Mouse (Mus musculus) adrenal gland, postnatal 36 days (tissue): ENCODE results near the gene Rhbg. TPM values are rescaled to one million over a fixed set of nuclear protein-coding genes. Genes with fewer than 3 reads are reported as not detected.
A peak's percentile ranks its signal among the peaks of the same experiment; 100 is the strongest.

Experiments used
- DNase-seq, 2 experiments: peaks; one replicate each; pipeline ENCODE4 v3.0.0; 2021; ENCODE audit warnings: mixed read lengths in 1 of 2
- total RNA-seq, 2 experiments: library from RNA; stranded (reverse); gene quantifications; 2 replicates each; pipeline ENCODE4 v1.2.3; 2021

Gene Rhbg
- total RNA-seq, 2 experiments from 2014 or later: 5.5 to 7.9 TPM

DNA sequence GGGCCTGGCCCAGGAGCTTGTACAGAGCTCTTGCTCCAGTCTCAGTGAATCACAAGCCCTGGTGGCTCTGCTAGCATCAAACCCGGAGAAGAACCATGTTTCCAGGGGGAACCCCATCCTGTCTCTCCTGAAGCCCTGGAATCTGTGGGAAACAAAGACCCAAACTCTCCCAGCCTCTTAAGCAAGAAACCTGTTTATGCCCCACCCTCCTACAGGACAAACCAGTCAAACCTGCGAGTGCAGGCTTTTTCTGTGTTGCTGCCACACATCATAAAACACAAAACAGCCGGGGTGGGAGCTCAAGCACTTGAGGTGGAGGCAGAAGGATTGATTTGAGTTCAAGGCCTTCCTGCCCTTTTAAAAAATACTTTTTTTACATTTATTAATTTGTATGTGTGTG is 7.8 kb upstream of the Rhbg start:
- DNase-seq: no peak

- no peak for DNase-seq
These were observed 1.9 kb upstream of the Rhbg start for GRCm38 (mm10) chr3:88256382-88256781.

DNA sequence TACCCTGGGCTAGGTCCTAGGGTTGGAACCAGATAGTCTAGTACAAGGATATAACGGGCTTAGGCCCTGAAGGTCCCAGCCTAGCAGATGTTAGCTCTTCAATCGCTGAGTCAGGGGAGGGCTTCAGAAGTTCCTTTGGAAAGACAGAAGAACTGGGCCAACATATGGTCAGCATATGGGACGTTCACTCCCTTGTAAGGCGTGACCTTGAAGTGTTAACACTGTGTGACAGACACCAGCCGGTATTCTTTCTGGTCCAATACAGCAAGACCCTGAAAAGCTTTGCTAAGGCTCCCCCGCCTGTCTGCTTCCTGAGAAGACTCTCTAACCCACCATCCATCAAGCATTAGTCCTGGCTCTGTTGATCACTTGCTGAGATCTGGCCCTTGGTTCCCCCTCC is 1.4 kb upstream of the Rhbg start:
- DNase-seq: no peak

- DNase-seq: no peak
These were observed 1.8 kb downstream of the Rhbg start for GRCm38 (mm10) chr3:88252739-88253138.

GRCm38 (mm10) chr3:88248406-88248805 is 6.1 kb downstream of the Rhbg start:
- DNase-seq: no peak

DNA sequence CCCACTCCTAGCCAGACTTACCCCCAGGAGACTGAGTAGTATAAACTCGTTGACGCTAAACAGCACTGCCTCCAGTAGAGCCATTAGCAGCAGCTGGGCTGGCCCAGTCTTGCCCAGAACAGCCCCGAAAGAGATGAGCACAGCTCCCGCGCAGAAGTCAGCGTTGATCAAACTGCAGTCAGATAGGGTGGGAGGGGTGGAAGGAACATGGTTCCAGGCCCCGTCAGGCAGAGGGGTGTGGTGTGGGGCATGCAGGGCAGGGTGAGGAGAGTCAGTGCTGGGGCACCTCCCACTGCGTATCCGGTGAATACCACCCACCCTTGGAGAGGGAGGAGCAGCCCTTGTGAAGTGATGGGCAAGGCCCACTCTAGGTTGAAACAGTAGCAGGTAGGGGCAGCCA is 6.8 kb downstream of the Rhbg start:
- no peak for DNase-seq

DNA sequence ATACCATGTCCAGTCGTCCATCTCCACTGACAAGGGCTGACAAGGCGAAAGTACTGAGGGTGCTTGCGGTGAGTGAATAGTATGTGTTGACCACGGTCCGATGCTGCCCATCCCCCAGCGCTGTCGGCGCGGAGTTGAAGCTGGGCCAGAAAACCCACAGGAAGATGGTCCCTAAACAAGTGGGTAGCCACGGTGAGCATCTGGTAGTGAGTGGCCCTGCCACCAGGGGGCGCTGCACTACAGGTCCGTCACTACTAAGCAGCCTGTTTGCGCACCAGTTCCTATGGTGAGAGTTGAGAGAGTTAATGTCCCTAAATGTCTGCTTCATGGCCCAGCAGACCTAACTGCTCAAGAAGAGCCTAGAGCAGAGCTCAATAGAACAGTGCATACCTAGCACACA is 8.7 kb downstream of the Rhbg start:
- peak; percentile 81 to 90 for DNase-seq

DNA sequence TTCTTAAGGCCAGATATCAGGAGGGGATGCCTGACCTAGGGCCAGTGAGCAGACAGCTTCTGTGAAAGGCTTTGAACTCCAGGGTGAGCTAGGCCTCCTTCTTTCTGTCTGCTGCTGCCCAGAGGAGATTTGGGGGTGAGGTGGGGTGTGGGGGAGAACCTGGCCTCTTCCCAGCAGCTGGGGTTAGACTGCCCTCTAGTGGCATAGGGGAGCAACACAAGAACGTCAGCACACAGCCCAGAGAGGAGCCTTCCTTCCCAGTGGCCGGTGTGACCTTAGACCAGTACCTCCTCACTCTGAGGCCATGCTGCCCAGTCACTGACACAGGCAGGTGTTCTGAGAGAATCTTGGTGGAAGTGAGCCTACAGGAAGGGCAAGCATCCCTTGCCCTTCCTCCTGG is 10.4 kb downstream of the Rhbg start:
- DNase-seq: peak; percentile 37 to 67

DNA sequence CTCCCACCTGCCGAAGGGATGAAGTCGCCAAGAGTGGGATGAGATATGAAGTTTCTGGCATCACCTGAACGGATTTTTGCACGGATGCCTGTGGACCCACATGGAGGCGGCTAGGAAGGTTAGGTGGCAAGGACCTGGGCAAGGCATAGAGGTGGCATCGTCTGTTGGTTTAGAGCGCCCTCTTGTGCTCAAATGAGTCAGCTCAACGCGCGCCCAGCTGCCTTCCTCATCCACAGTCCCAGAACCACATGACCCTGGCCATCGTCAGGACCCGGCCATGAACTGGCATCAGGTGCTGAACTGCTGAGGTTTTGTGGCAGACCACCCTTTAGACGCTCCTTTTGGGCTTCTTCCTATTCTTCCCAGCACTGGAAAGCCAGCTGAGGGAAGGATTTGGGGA is 12.0 kb downstream of the Rhbg start:
- DNase-seq: peak; percentile 76 to 79

GRCm38 (mm10) chr3:88241045-88241786 is 13.3 kb downstream of the Rhbg start:
- DNase-seq: no peak

DNA sequence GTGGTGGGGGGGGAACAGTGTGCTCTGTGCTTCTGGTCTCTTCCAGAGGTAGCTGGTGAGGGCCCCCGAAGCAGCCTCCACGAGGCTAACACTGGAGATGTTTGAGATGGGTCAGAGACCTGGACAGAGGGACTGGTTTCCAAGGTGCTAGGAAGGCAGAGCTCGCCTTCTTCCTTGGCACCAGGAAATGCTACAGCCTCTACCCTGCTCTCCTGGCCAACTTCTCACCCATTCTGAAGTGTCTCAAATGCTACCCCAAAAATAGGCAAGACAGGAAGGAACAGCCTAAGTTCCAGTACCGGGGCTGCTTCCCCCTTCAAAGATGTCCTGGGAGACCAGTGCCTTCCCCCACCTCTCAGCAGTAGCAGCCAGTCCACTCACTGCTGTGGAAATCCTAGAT is 15.1 kb downstream of the Rhbg start:
- no peak for DNase-seq

GRCm38 (mm10) chr3:88238866-88239391 is 15.6 kb downstream of the Rhbg start:
- no peak for DNase-seq

- DNase-seq: peak; percentile 43 to 47
These were observed 16.8 kb downstream of the Rhbg start for GRCm38 (mm10) chr3:88237556-88238194.

- DNase-seq: no peak
These were observed 17.4 kb downstream of the Rhbg start for GRCm38 (mm10) chr3:88237161-88237555.

- no peak for DNase-seq
These were observed 18.9 kb downstream of the Rhbg start for GRCm38 (mm10) chr3:88235616-88236015.

GRCm38 (mm10) chr3:88235216-88235615 is 19.3 kb downstream of the Rhbg start:
- DNase-seq: no peak

GRCm38 (mm10) chr3:88234041-88234440 is 20.5 kb downstream of the Rhbg start:
- no peak for DNase-seq

DNA sequence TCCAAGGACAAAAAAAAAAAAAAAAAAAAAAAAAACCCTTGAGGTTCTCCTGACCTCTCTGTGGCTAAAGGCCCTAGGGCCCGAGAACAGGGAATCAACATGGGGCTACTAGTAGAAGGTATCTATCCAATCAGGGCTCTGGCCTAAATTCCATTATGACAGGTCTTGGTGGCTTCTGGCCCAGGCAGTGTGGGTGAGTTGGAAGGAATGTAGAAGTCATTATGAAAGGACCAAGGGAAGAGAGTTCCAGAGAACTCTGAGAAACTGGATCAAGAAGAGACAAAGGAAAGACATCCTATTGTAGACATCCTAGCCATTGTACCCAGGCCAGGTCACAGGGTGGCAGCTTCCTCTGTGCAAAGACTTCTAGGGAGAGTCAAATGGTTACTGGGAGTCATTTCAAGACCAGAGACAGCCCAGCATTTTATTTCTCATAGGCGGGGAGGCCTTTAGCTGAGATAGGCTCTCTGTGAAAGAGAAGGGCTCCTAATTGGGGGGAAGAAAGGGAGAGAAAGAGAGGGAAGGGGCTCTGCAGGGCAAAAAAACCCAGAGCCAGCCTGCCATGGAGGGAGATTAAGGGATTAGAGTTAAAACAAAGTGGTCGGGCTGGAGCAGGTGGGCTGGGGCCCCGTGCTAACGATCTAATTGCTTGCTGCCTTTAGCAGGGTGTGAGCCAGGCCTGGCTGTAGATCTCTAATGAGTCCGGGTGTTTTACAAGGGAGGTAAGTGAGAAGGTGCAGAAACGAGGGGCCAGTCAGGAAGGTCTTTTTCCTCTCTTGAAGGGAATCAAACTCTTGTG is 21.5 kb downstream of the Rhbg start:
- no peak for DNase-seq

- no peak for DNase-seq
These were observed 22.2 kb downstream of the Rhbg start for GRCm38 (mm10) chr3:88232301-88232702.

DNA sequence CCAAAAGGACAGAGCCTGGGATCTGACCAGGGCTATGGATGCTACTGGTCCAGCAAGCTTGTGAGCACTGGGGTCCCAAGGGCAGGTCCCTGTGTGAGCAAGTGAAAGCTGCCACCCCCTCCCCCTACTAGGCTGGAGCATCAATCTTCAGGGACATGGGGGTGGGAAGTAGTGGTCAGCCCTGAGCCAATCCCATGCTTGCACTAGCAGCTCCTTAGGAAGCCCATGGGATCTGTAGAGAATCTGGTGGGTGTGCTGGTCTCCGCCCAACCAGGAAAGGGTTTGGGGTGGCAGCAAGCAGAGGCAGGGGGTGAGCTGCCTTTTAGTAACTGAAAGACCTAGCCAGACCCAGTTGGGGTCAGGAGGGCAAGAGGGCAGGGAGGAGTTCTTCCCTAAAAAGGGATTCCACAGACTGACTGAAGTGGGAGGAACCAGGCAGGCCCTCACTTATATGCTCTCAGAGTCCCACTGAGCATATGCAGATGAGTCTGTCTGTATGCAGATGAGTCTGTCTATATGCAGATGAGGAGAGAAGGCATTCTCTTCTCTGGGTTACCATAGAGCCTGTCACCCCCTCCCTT is 23.4 kb downstream of the Rhbg start:
- no peak for DNase-seq

DNA sequence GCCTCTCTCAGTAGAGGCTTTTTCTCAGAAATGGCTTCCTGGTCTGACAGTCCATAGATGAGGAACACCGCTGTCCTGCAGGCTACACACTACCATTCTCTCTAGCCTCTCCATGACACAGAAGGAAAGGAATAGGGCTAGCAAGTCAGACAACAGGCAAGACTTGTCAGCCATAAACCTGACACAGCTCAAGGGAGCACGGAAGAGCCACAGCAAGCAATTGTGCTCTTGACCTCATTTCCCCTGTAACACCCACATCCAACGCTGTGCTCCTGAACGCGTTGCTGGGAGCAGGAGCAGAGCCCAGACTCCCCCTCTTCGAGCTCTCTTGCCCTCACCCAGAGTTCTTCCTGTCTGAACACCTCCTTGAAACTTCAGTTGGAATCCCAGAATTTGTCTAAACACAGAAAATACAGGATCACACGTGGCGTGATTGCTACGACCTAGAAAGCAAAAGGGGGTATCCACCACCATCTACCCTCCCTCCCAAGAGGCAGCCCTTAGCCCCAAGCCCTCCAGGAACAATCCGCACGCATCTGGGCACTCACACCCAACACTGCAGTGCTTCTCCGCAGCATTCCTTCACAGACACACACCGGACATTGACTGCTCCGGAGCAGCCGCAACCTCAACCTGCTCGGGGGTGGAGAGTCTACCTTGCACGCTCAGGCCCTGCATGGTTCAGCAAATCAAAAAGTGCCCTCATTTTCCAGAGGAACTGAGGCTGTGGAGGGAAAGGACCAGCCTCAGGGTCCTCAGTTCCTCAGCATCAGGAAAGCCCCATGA is 24.1 kb downstream of the Rhbg start:
- no peak for DNase-seq

DNA sequence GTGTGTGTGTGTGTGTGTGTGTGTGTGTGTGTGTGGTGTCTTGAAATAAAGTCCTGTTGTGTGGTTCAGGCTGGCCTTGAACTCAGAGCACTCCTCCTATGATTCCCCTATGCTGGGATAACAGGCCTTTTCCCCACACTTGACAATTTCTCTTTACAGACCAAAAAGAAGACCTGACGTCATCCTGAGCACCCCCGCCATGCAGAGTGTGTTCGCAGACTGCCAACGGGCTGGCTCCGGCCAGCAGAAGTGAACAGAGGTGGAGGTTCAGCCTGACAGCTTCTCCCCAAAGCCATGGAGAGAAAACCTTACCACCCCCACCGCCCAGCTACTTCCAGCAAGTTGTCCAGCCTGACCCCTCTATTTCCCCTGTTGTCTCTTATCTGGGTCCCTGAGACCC is 25.0 kb downstream of the Rhbg start:
- no peak for DNase-seq
